Mouse (Mus musculus) T-helper 1 cell (primary cell): ENCODE measurements around the gene Tssc4.

Experiments
- in situ Hi-C: fragments of 300-600 bp; cut with MboI, MseI; formaldehyde crosslinking; loops from one replicate; pipeline ENCODE4 v1.15.1; 2025; ENCODE audit warnings: high pct_unique_total_duplicates

Gene Tssc4

GRCm38 (mm10) chr7:143044826-143045206 is 24.2 kb upstream of the Tssc4 start:
- in situ Hi-C loops: no loop called here

GRCm38 (mm10) chr7:143046358-143046757 is 22.7 kb upstream of the Tssc4 start:
- in situ Hi-C loops: no loop called here

GRCm38 (mm10) chr7:143049331-143049730 is 19.7 kb upstream of the Tssc4 start:
- in situ Hi-C loops: no loop called here

GRCm38 (mm10) chr7:143049841-143050816 is 18.9 kb upstream of the Tssc4 start:
- in situ Hi-C loops: no loop called here

- in situ Hi-C loops: no loop called here
Observed at GRCm38 (mm10) chr7:143051316-143051715, 17.7 kb upstream of the Tssc4 start.

- in situ Hi-C loops: no loop called here
Observed at GRCm38 (mm10) chr7:143052626-143053007, 16.4 kb upstream of the Tssc4 start, which contains the start of gene Cd81. Gene Cd81, plus strand, starts transcription at chr7:143052739.

GRCm38 (mm10) chr7:143053008-143053899 is 15.8 kb upstream of the Tssc4 start:
- in situ Hi-C loops: no loop called here

GRCm38 (mm10) chr7:143053961-143054611 is 15.0 kb upstream of the Tssc4 start:
- in situ Hi-C loops: no loop called here

- in situ Hi-C loops: no loop called here
Observed at GRCm38 (mm10) chr7:143054612-143054965, 14.5 kb upstream of the Tssc4 start.

- in situ Hi-C loops: no loop called here
Observed at GRCm38 (mm10) chr7:143055001-143055400, 14.0 kb upstream of the Tssc4 start.

- in situ Hi-C loops: no loop called here
Observed at GRCm38 (mm10) chr7:143055499-143056186, 13.4 kb upstream of the Tssc4 start.

GRCm38 (mm10) chr7:143057023-143057422 is 12.0 kb upstream of the Tssc4 start:
- in situ Hi-C loops: no loop called here

- in situ Hi-C loops: no loop called here
Observed at GRCm38 (mm10) chr7:143057667-143058220, 11.3 kb upstream of the Tssc4 start.

- in situ Hi-C loops: no loop called here
Observed at GRCm38 (mm10) chr7:143058221-143058697, 10.8 kb upstream of the Tssc4 start.

GRCm38 (mm10) chr7:143059202-143059870 is 9.7 kb upstream of the Tssc4 start:
- in situ Hi-C loops: no loop called here

GRCm38 (mm10) chr7:143062704-143063103 is 6.3 kb upstream of the Tssc4 start:
- in situ Hi-C loops: no loop called here

GRCm38 (mm10) chr7:143064226-143064625 is 4.8 kb upstream of the Tssc4 start:
- in situ Hi-C loops: no loop called here

GRCm38 (mm10) chr7:143065692-143066091 is 3.4 kb upstream of the Tssc4 start:
- in situ Hi-C loops: no loop called here

- in situ Hi-C loops: no loop called here
Observed at GRCm38 (mm10) chr7:143067469-143067868, 1.6 kb upstream of the Tssc4 start.

- in situ Hi-C loops: no loop called here
Observed at GRCm38 (mm10) chr7:143067897-143068296, 1.2 kb upstream of the Tssc4 start.
